Mouse (Mus musculus) spleen, adult 2 months (tissue): Measurements from ENCODE around the gene Krtap5-4. TPM values are rescaled to one million over a fixed set of nuclear protein-coding genes. Genes with fewer than 3 reads are reported as not detected.
"Not testable (repeated sequence)": the region's sequence is repeated elsewhere in the genome, so short reads cannot be mapped to it uniquely, and the experiment has no call there.

Experiments used
- DNase-seq, 2 experiments: peaks; one replicate each; pipeline versions ENCODE4 v3.0.0 to v3.0.0-alpha.2; 2012 to 2021; ENCODE audit warnings: low spot score in 2 of 2, low read depth in 1 of 2
- H3K27ac ChIP-seq: fragments of 200-500 bp; 2 replicates; pipeline ENCODE4 v1.5.1; 2012; ENCODE audit warnings: low read length, inconsistent platforms; ENCODE audit not compliant: insufficient read depth
- H3K27me3 ChIP-seq: fragments of 200-500 bp; 2 replicates; pipeline ENCODE4 v1.6.1; 2012; ENCODE audit warnings: mild to moderate bottlenecking, moderate library complexity, low read length, inconsistent platforms; ENCODE audit not compliant: control insufficient read depth, insufficient read depth
- H3K36me3 ChIP-seq: fragments of 200-500 bp; 2 replicates; pipeline ENCODE4 v1.6.1; 2012; ENCODE audit warnings: mild to moderate bottlenecking, low read length, inconsistent platforms; ENCODE audit not compliant: control insufficient read depth, insufficient read depth
- H3K4me1 ChIP-seq: fragments of 200-500 bp; 2 replicates; pipeline ENCODE4 v1.6.1; 2011; ENCODE audit warnings: inconsistent platforms; ENCODE audit not compliant: control insufficient read depth, insufficient read depth, insufficient read length
- H3K4me3 ChIP-seq: fragments of 200-500 bp; 2 replicates; pipeline ENCODE4 v1.5.1; 2011; ENCODE audit warnings: mild to moderate bottlenecking, inconsistent platforms; ENCODE audit not compliant: insufficient read depth, insufficient read length; ENCODE audit errors: extremely low read depth
- CTCF ChIP-seq: fragments of 200-500 bp; IDR thresholded peaks from 2 replicates; pipeline ENCODE4 v1.5.1; 2011; ENCODE audit warnings: mild to moderate bottlenecking, inconsistent platforms; ENCODE audit not compliant: insufficient read depth, insufficient read length, insufficient replicate concordance; ENCODE audit errors: extremely low read depth
- POLR2A ChIP-seq: fragments of 200-500 bp; IDR thresholded peaks from 2 replicates; pipeline ENCODE4 v1.6.1; 2011; ENCODE audit warnings: low read depth, low read length, inconsistent platforms
- WGBS: fragments of 180-500 bp; shearing (Covaris S2); methylation state at CpG from one replicate; pipeline ENCODE4 v1.1.7; 2018; 5-methylcytosine and 5-hydroxymethylcytosine counted together
- polyA plus RNA-seq: library from polyadenylated mRNA; depleted of rRNA; stranded (reverse); fragments of >200 nt; gene quantifications from 2 replicates; pipeline ENCODE4 v1.2.3, GENCODE M21; 2012

Krtap5-4 gene
- polyA plus RNA-seq, 1 experiment = not detected

GRCm38 (mm10) chr7:142323396-142324117, 20.2 kb downstream of the Krtap5-4 start:
- H3K27ac ChIP-seq = no peak overlapping the region

GRCm38 (mm10) chr7:142326714-142327445, 23.5 kb downstream of the Krtap5-4 start:
- Histone ChIP-seq H3K27ac (no peak overlapping the region), H3K4me3 (no peak overlapping the region), H3K4me1 (no peaks in the 10 kb centered on the region), H3K27me3 (no peaks in the 10 kb centered on the region), H3K36me3 (no peaks in the 10 kb centered on the region)
- DNase-seq = no peak
- 77% methylated on average over 9 of the region's 9 CpGs for WGBS
- TF ChIP-seq CTCF (no peak), POLR2A (no peak)

More at GRCm38 (mm10) chr7:142323396-142324117, 20.2 kb downstream of the Krtap5-4 start:
- DNase-seq = no peak
- Histone ChIP-seq H3K27me3 (no peaks in the 10 kb centered on the region), H3K4me1 (no peaks in the 10 kb centered on the region), H3K36me3 (no peaks in the 10 kb centered on the region), H3K4me3 (no peak overlapping the region)
- TF ChIP-seq POLR2A (no peak), CTCF (no peak)
- WGBS = 65% methylated on average over 12 of the region's 12 CpGs

GRCm38 (mm10) chr7:142328507-142328906, 25.2 kb downstream of the Krtap5-4 start:
- TF ChIP-seq CTCF = no peak
- no peak for TF ChIP-seq POLR2A
- no peak overlapping the region for H3K4me3 ChIP-seq

GRCm38 (mm10) chr7:142330271-142330724, 26.9 kb downstream of the Krtap5-4 start:
- no peaks in the 10 kb centered on the region for H3K36me3 ChIP-seq
- no peak for DNase-seq
- H3K27me3 ChIP-seq = no peaks in the 10 kb centered on the region
- 82% methylated on average over 9 of the region's 9 CpGs for WGBS
- TF ChIP-seq CTCF (no peak), POLR2A (no peak)
- H3K4me1 ChIP-seq = no peaks in the 10 kb centered on the region
- H3K27ac ChIP-seq = no peak overlapping the region
- no peak overlapping the region for H3K4me3 ChIP-seq

More at GRCm38 (mm10) chr7:142328507-142328906, 25.2 kb downstream of the Krtap5-4 start:
- 78% methylated on average over 3 of the region's 3 CpGs for whole genome bisulfite sequencing
- DNase-seq = no peak
- H3K27me3 ChIP-seq = no peaks in the 10 kb centered on the region
- no peaks in the 10 kb centered on the region for H3K36me3 ChIP-seq
- H3K27ac ChIP-seq = no peak overlapping the region
- H3K4me1 ChIP-seq = no peaks in the 10 kb centered on the region

GRCm38 (mm10) chr7:142331281-142331680, 27.9 kb downstream of the Krtap5-4 start:
- no peak overlapping the region for H3K27ac ChIP-seq
- TF ChIP-seq CTCF (no peak), POLR2A (no peak)
- 85% methylated on average over 4 of the region's 4 CpGs for WGBS

GRCm38 (mm10) chr7:142332741-142333140, 29.4 kb downstream of the Krtap5-4 start:
- H3K4me3 ChIP-seq, DNase-seq, H3K27ac ChIP-seq, H3K36me3 ChIP-seq, H3K4me1 ChIP-seq, H3K27me3 ChIP-seq: not testable (repeated sequence)
- WGBS = 86% methylated on average over 6 of the region's 9 CpGs

More at GRCm38 (mm10) chr7:142331281-142331680, 27.9 kb downstream of the Krtap5-4 start:
- Histone ChIP-seq H3K4me1 (no peaks in the 10 kb centered on the region), H3K36me3 (no peaks in the 10 kb centered on the region), H3K27me3 (no peaks in the 10 kb centered on the region), H3K4me3 (no peak overlapping the region)
- DNase-seq = no peak

GRCm38 (mm10) chr7:142334246-142334645, 30.9 kb downstream of the Krtap5-4 start:
- H3K27me3 ChIP-seq = no peaks in the 10 kb centered on the region
- no peaks in the 10 kb centered on the region for H3K4me1 ChIP-seq
- TF ChIP-seq POLR2A (no peak), CTCF (peak; percentile 96)
- no peak overlapping the region for H3K27ac ChIP-seq
- H3K36me3 ChIP-seq = no peaks in the 10 kb centered on the region
- 6% methylated on average over 3 of the region's 3 CpGs for WGBS
- no peak overlapping the region for H3K4me3 ChIP-seq
- peak; percentile 54 to 80 for DNase-seq
